In the genomic region with DNA sequence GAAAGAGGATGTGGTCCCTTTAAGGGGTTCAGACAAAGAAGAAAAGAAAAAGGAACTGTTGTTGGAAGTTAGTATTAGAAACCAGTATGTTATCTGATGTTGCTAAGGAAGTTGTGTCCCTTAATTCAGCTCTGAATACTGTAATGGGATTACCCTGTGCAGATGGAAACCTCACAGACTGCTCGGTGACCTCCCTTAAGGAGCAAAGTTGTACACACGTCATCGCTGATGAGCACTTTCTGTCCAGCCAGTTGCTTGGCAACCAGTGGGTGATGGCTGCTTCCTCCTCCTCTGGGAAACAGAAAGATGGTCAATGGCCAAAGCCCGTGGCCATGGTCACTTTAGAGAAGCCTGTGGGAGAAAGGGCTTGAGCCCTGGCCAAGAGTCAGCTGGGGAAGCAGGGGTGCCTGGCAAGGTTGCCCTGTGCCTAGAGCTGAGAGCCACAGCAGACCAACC, we compare ENCODE assay signal across 8 mouse cellular contexts. TPM values are rescaled to one million over a fixed set of nuclear protein-coding genes. Genes with fewer than 3 reads are reported as not detected.
DNase-seq lines count a peak whose midpoint lies in the region; ATAC-seq lines count a peak whose summit lies in the region.

No protein-coding gene starts in this region.

- no peak for ATAC-seq in heart, embryonic 11.5 days (replicated peaks; ENCODE audit: insufficient number of reproducible peaks, low FRiP score, low TSS enrichment)
- ATAC-seq in granulocyte monocyte progenitor cell, adult 5-6 weeks (replicated peaks; ENCODE audit: poor library complexity, severe bottlenecking), result peak; percentile 75

- no peak overlapping the region for H3K27ac ChIP-seq in heart, embryonic 11.5 days (ENCODE audit: low read depth, low read length)

- peak; percentile 99 for DNase-seq in heart, adult 11 months
- peak; percentile 39 for DNase-seq in 3134 (ENCODE audit: extremely low read depth, insufficient read length, low spot score)
- DNase-seq in adrenal gland, postnatal 25 days, result peak; percentile 41
- peak; percentile 51 to 63 for DNase-seq in layer of hippocampus, postnatal 36 days
- DNase-seq in retina, postnatal 1 day, result peak; percentile 51
- DNase-seq in c-Kit-positive CD71-positive TER-119-positive erythroid progenitor cells, embryonic 14.5 days (ENCODE audit: low spot score), result no peak

- H3K4me1 ChIP-seq in heart, embryonic 11.5 days (ENCODE audit: control insufficient read depth, insufficient read depth, low read length), result peaks cover 28% of the 10 kb centered on the region

- H3K4me3 ChIP-seq in heart, embryonic 11.5 days (ENCODE audit: low read depth, low read length), result no peak overlapping the region

- no peak overlapping the region for H3K9ac ChIP-seq in heart, embryonic 11.5 days (ENCODE audit: low read depth, low read length)

- no peak overlapping the region for H3K4me2 ChIP-seq in heart, embryonic 11.5 days

- WGBS in heart, embryonic 11.5 days (ENCODE audit: insufficient replicate concordance), result 50% methylated on average over 4 of the region's 4 CpGs

- no peaks in the 10 kb centered on the region for H3K27me3 ChIP-seq in heart, embryonic 11.5 days (ENCODE audit: control insufficient read depth, insufficient read depth, low read length)

- H3K9me3 ChIP-seq in heart, embryonic 11.5 days (replicated peaks; ENCODE audit: control insufficient read depth, low read length), result no peaks in the 10 kb centered on the region

- no peaks in the 10 kb centered on the region for H3K36me3 ChIP-seq in heart, embryonic 11.5 days (ENCODE audit: control insufficient read depth, insufficient read depth, low read length)

RNA-seq across cellular contexts. Expression of gene Ccin, which starts 9.7 kb away (rescaled TPM):
- not detected in 2 replicates for polyA plus RNA-seq in heart, embryonic 11.5 days (2014; fragmentation: Nextera tagmentation; extraction: Ambion mirVana)
- total RNA-seq in adrenal gland, postnatal 25 days (2021), result not detected in 2 replicates
- not detected in 2 replicates for total RNA-seq in granulocyte monocyte progenitor cell, adult 5-6 weeks (2014; fragmentation: Nextera tagmentation)
- total RNA-seq in granulocyte monocyte progenitor cell, adult 5-6 weeks (2017), result 0.09 TPM in 1 of 2 replicates, not detected in the other
- total RNA-seq in layer of hippocampus, postnatal 36 days (2021), result not detected

RNA-seq across cellular contexts. Expression of gene Glipr2, which starts 16.4 kb away (rescaled TPM):
- 112 and 136 TPM in 2 replicates for polyA plus RNA-seq in heart, embryonic 11.5 days (2014; fragmentation: Nextera tagmentation; extraction: Ambion mirVana)
- total RNA-seq in adrenal gland, postnatal 25 days (2021), result 2.4 and 3.1 TPM in 2 replicates
- total RNA-seq in granulocyte monocyte progenitor cell, adult 5-6 weeks (2014; fragmentation: Nextera tagmentation), result 8.2 and 12.7 TPM in 2 replicates
- total RNA-seq in granulocyte monocyte progenitor cell, adult 5-6 weeks (2017), result 16.4 and 20.8 TPM in 2 replicates
- 1 to 10 TPM; 2.2 TPM for total RNA-seq in layer of hippocampus, postnatal 36 days (2021)

RNA-seq across cellular contexts. Expression of gene Clta, which starts 30.7 kb away (rescaled TPM):
- polyA plus RNA-seq in heart, embryonic 11.5 days (2014; fragmentation: Nextera tagmentation; extraction: Ambion mirVana), result 157 and 162 TPM in 2 replicates
- total RNA-seq in adrenal gland, postnatal 25 days (2021), result 169 and 173 TPM in 2 replicates
- 280 and 311 TPM in 2 replicates for total RNA-seq in granulocyte monocyte progenitor cell, adult 5-6 weeks (2014; fragmentation: Nextera tagmentation)
- total RNA-seq in granulocyte monocyte progenitor cell, adult 5-6 weeks (2017), result 422 and 509 TPM in 2 replicates
- 100 to 1,000 TPM; 280 to 304 TPM for total RNA-seq in layer of hippocampus, postnatal 36 days (2021)
